Mouse (Mus musculus) cortical plate, adult 2 months (tissue): Measurements from ENCODE around the gene Trp53i13. TPM values are rescaled to one million over a fixed set of nuclear protein-coding genes. Genes with fewer than 3 reads are reported as not detected.
A peak's percentile ranks its signal among the peaks of the same experiment; 100 is the strongest.

Experiments used
- H3K27ac ChIP-seq: fragments of 200-500 bp; 2 replicates; pipeline ENCODE4 v1.5.1; 2012; ENCODE audit warnings: low read length, control low read depth, inconsistent platforms; ENCODE audit not compliant: insufficient read depth
- H3K4me1 ChIP-seq: fragments of 200-500 bp; 2 replicates; pipeline ENCODE4 v1.6.1; 2011; ENCODE audit warnings: low read length; ENCODE audit not compliant: control insufficient read depth, insufficient read depth
- H3K4me3 ChIP-seq: fragments of 200-500 bp; 2 replicates; pipeline ENCODE4 v1.5.1; 2011; ENCODE audit warnings: mild to moderate bottlenecking, low read length, control low read depth; ENCODE audit not compliant: insufficient read depth
- CTCF ChIP-seq: fragments of 200-500 bp; IDR thresholded peaks from 2 replicates; pipeline ENCODE4 v1.5.1; 2011; ENCODE audit warnings: mild to moderate bottlenecking, control low read depth, low read length; ENCODE audit not compliant: insufficient read depth; ENCODE audit errors: extremely low read depth
- POLR2A ChIP-seq: fragments of 200-500 bp; IDR thresholded peaks from 2 replicates; pipeline ENCODE4 v1.6.1; 2011; ENCODE audit warnings: mild to moderate bottlenecking, low read length, control low read depth; ENCODE audit not compliant: insufficient read depth; ENCODE audit errors: extremely low read depth
- polyA plus RNA-seq: library from polyadenylated mRNA; depleted of rRNA; stranded (reverse); fragments of >200 nt; gene quantifications from 2 replicates; pipeline ENCODE4 v1.2.3, GENCODE M21; 2012

Trp53i13 gene
- polyA plus RNA-seq, 1 experiment, result 7.2 TPM

DNA sequence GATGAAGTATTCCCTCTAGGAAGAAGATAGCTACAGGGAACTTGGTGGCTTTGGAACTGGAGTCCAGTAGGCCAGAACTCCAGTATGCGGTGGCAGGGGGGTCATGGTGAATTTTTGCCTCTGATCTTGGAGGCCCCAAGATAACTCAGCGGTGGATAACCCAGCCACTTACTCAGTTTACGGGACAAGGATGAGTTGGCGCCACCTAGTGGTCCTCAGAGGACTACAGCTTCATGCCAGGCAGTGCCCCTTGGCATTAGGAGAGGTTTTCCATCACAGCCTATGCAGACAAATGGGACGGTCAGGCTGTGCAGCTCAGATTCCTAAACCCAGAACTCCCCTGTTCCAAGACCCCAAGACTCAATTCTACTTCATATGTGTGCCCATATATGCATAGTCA is 14.4 kb downstream of the Trp53i13 start:
- Histone ChIP-seq H3K27ac (no peak overlapping the region), H3K4me1 (peaks cover 6% of the 10 kb centered on the region), H3K4me3 (no peak overlapping the region)
- TF ChIP-seq CTCF (peak; percentile 83), POLR2A (no peak)

GRCm38 (mm10) chr11:77500361-77501325 is 15.1 kb downstream of the Trp53i13 start:
- TF ChIP-seq POLR2A (no peak), CTCF (no peak)
- H3K4me3 ChIP-seq, result no peak overlapping the region
- peaks cover 6% of the 10 kb centered on the region for H3K4me1 ChIP-seq
- H3K27ac ChIP-seq, result peak overlapping the region; percentile 20; the same call in 1 of the 2 replicates

DNA sequence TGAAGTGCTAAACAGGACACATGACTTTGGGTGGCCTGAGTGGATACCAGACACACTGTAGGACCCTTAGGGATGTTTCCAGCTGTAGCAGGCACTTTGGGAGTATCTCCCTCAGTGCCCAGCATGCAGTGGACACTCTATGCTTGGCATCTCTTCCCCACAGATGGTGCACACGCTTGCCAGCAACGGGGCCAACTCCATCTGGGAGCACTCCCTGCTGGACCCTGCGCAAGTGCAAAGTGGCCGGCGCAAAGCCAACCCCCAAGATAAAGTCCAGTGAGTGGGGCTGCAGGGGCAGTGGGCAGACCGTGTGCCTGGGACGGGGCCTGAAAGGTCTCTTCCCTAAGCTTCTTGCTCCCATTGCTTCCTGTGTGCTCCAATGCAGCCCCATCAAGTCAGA is 16.4 kb downstream of the Trp53i13 start:
- TF ChIP-seq CTCF, result no peak
- no peak for TF ChIP-seq POLR2A
- H3K27ac ChIP-seq, result no peak overlapping the region; the same call in 1 of the 2 replicates
- H3K4me3 ChIP-seq, result no peak overlapping the region

GRCm38 (mm10) chr11:77498261-77499139 is 17.3 kb downstream of the Trp53i13 start:
- no peak overlapping the region for H3K4me3 ChIP-seq
- peak overlapping the region; percentile 85 for H3K27ac ChIP-seq
- TF ChIP-seq CTCF (no peak), POLR2A (no peak)
- peaks cover 9% of the 10 kb centered on the region for H3K4me1 ChIP-seq

More for the DNA sequence above, 16.4 kb downstream of the Trp53i13 start:
- H3K4me1 ChIP-seq, result peaks cover 9% of the 10 kb centered on the region

DNA sequence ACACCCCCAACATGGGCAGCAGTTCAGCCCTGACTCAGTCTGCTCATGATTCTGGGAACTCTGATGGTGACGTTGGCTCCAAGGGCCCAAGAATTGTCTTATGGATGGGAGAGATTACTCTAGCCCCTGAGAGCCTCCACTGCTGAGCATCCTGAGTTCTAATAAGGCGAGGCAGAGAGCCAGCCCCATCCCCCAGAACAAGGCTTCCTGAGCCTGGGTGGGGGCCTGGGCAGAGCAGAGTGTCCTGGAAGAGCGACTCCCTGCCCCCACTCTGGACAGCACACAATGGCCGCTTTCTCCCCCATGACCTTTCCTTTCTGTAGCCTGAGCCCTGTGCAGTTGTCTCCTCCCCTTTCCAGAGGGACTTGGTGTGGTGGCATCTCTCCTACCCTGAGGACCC is 17.9 kb downstream of the Trp53i13 start:
- Histone ChIP-seq H3K27ac (peak overlapping the region; percentile 85), H3K4me3 (no peak overlapping the region), H3K4me1 (peaks cover 9% of the 10 kb centered on the region)
- no peak for TF ChIP-seq CTCF
- TF ChIP-seq POLR2A, result no peak

DNA sequence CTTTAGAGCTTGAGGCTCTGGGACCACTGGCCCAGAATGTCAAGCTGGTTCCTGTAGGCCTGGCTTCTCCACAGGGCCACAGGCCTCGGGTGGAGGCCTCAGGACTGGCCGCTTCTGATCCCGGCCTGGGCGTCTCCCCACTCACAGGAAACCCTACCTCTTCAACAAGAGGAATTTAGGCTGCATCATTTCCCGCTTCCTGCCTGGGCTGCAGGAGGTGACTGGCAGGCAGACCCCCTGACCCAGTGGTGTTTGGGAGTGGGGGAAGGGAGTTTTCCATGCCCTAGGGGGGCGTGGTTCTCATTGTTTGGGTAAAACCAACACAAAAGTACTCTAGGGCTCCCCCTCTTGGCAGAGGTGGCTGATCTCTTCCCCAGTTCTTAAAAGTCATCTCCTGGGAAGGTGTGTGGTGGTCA is 18.4 kb downstream of the Trp53i13 start:
- Histone ChIP-seq H3K4me1 (peaks cover 9% of the 10 kb centered on the region), H3K27ac (peak overlapping the region; percentile 95), H3K4me3 (no peak overlapping the region)
- TF ChIP-seq CTCF (peak; percentile 29; the same call in 1 of the 2 replicates), POLR2A (no peak)

DNA sequence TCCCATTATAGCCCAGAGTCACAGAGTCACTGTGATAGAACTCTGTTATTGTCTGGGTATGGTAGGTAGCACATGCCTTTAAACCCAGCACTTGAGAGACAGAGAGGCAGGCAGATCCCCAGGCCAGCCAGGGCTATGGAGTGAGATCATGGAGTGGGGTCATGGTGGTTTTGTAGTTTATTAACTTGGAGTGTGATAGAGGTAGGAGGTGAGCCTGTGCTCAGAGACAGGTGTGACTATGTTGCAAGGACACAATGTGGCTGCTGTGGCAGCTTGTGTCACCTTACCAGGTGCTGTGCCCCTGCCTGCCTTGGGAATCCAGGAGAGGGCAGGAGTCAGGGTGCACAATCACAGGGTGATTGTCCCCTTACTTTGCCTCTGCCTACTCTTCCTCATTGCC is 20.3 kb downstream of the Trp53i13 start:
- no peak overlapping the region for H3K27ac ChIP-seq
- H3K4me1 ChIP-seq, result peaks cover 10% of the 10 kb centered on the region
- TF ChIP-seq CTCF (no peak), POLR2A (no peak)
- H3K4me3 ChIP-seq, result no peak overlapping the region; the same call in 1 of the 2 replicates

DNA sequence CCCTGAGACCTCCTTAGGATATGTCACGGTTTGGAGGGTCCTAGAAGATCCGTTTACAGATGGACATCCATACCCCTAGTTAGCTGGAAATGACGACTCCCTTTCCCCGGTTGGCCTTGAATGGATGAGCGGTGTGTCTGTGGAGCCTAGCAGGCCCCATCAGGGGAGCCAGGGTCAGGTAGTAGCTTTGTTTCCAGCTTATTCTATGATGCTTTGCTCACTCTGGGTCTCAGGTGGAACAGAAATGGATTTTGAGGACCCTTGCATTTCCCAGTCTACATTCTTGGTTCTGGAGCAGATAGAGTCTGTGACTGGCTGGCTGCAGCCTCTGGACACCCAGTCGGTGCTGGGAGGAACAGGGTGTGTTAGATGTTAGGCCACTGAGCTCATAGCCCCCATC is 21.0 kb downstream of the Trp53i13 start:
- H3K27ac ChIP-seq, result no peak overlapping the region
- no peak for TF ChIP-seq POLR2A
- TF ChIP-seq CTCF, result no peak
- H3K4me3 ChIP-seq, result peak overlapping the region; percentile 39
- peaks cover 9% of the 10 kb centered on the region for H3K4me1 ChIP-seq

DNA sequence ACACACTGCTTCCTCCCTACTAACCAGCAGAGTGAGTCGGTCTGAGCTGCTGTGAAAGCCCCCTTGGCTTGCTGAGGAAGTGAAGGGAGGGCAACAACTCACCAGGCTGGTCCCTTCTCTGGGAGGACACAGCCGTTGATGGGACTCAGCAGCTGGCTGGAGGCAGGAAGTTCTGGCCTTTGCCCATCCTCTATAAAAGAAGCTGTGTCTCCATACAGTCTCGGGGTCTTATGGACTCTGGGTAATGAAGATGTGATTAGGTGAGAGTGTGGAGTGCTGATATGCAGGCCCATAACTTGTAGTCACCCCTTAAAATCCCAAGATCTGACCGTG is 21.5 kb downstream of the Trp53i13 start:
- Histone ChIP-seq H3K4me3 (peak overlapping the region; percentile 39), H3K27ac (peak overlapping the region; percentile 80; the same call in 1 of the 2 replicates), H3K4me1 (peaks cover 9% of the 10 kb centered on the region)
- TF ChIP-seq POLR2A (no peak), CTCF (no peak)
